Mouse (Mus musculus): Measurements from ENCODE around the gene 4930452B06Rik. TPM values are rescaled to one million over a fixed set of nuclear protein-coding genes. Genes with fewer than 3 reads are reported as not detected.
A peak's percentile ranks its signal among the peaks of the same experiment; 100 is the strongest.

The 4930452B06Rik gene
- polyA plus RNA-seq, 1 experiment from 2014 or later: 12.1 TPM

DNA sequence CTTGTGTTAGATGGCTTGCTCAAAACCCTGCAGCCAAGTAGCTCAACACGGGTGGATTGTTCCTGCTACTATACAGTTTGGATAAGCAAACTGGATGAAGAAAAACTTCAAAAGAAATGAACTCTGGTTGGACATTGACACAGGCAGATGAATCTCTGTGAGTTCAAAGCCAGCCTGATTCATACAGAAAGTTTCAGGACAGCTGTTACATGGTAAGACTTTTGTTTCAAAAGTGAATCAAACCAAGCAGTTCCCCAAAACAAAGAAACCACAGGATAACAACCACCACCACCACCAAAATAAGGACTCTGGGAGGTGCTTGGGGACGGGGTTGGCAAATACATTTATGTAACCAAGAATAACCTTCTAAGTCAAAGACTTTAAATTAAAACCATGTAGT is 193.2 kb downstream of the 4930452B06Rik start:
- H3K36me3 ChIP-seq (replicated peaks): no peaks in the 10 kb centered on the region
- no peak overlapping the region for H3K4me3 ChIP-seq
- no peak for DNase-seq (ENCODE audit: extremely low spot score, low spot score)
- H3K27ac ChIP-seq: no peak overlapping the region
- 86% methylated on average over 2 of the region's 2 CpGs for whole genome bisulfite sequencing
- H3K4me1 ChIP-seq: peaks cover 20% of the 10 kb centered on the region
- no peaks in the 10 kb centered on the region for H3K27me3 ChIP-seq (ENCODE audit: poor library complexity, severe bottlenecking)
- H3K9me3 ChIP-seq: no peaks in the 10 kb centered on the region

DNA sequence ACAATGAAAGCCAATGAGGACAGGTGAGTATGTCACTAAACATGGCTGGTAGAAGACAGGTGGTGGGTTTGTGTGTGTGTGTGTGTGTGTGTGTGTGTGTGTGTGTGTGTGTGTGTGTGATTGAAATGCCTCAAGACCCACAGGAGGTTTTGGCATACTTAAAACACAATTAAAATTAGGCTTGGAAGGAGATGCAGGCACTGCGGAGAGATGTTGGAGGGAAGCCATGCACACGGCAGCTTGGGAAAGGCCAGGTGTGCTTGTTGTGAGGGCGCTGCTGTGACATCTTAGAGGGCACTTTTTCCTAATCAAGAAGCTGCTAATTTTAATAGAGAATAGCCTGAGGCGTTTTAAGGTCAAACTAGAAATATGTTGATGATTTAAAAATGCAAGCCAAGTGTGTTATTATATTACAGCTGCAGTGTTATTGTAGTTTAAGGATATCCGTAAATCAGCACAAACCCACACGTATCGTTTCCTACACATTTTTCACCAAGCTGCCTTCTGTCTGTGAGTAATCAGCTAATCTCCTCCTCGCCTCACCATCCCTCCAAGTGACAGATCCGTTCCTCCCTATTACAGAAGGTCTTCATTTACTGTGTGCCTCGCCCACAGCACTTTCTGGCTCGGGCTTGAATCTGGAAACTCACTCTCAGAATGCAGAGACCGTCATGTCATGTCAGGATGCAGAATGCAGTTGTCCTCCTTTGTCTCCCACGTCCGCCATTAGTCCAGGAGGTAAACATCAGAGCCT is 201.5 kb downstream of the 4930452B06Rik start:
- no peak overlapping the region for H3K4me3 ChIP-seq
- H3K27ac ChIP-seq: no peak overlapping the region
- no peaks in the 10 kb centered on the region for H3K27me3 ChIP-seq (ENCODE audit: poor library complexity, severe bottlenecking)
- DNase-seq (ENCODE audit: extremely low spot score, low spot score): no peak
- WGBS: 75% methylated on average over 14 of the region's 14 CpGs
- no peaks in the 10 kb centered on the region for H3K9me3 ChIP-seq
- no peaks in the 10 kb centered on the region for H3K36me3 ChIP-seq (replicated peaks)
- H3K4me1 ChIP-seq: peaks cover 15% of the 10 kb centered on the region

DNA sequence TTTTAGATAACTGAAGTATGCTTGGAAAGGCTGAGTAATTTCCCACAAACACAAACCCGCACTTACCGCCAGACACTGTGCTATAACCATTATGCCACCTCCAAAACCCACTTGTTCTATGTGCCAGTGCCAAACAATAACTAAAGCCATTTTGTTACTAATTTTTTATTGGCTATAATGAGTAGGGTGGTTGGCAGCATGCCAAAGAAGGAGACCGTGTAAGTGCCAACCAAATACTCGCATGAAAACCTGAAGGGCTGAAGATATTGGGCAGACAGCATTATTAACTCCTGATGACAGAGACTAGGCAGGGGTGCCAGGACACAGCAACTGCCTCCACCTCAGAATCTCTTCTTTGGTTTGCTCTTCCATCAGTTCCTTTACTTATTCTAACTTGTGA is 203.1 kb downstream of the 4930452B06Rik start:
- no peaks in the 10 kb centered on the region for H3K36me3 ChIP-seq (replicated peaks)
- peaks cover 11% of the 10 kb centered on the region for H3K4me1 ChIP-seq
- H3K4me3 ChIP-seq: no peak overlapping the region
- no peaks in the 10 kb centered on the region for H3K9me3 ChIP-seq
- DNase-seq (ENCODE audit: extremely low spot score, low spot score): no peak
- no peak overlapping the region for H3K27ac ChIP-seq
- H3K27me3 ChIP-seq (ENCODE audit: poor library complexity, severe bottlenecking): no peaks in the 10 kb centered on the region
- 94% methylated on average over 4 of the region's 4 CpGs for WGBS

DNA sequence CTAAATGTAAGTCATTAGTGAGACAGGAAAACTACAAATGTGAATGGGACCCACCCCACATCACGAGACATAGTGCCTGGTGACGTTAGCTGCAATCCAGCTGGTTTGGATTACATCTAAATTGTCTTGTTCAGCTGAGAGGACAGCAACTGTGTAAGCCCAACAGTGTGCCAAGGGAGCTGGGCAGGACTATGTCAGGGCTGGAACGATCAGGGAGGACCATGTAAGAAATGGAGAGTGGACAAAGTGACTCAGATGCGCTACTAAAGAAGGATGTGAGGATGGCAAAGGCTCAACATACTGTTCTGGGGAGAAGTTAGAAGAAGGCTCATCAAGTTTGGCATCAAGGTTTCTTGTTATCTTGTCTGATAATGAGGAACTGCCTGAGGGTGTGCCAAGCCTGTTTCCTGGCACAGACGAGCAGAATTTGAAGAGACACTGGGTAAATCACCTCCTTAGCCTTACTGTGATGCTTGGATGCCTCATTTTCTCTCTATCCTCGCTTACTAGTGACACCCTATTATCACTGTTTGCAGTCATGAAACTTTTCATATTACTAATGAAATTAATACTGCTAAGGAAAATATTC is 203.6 kb downstream of the 4930452B06Rik start:
- WGBS: 78% methylated on average over 6 of the region's 6 CpGs

DNA sequence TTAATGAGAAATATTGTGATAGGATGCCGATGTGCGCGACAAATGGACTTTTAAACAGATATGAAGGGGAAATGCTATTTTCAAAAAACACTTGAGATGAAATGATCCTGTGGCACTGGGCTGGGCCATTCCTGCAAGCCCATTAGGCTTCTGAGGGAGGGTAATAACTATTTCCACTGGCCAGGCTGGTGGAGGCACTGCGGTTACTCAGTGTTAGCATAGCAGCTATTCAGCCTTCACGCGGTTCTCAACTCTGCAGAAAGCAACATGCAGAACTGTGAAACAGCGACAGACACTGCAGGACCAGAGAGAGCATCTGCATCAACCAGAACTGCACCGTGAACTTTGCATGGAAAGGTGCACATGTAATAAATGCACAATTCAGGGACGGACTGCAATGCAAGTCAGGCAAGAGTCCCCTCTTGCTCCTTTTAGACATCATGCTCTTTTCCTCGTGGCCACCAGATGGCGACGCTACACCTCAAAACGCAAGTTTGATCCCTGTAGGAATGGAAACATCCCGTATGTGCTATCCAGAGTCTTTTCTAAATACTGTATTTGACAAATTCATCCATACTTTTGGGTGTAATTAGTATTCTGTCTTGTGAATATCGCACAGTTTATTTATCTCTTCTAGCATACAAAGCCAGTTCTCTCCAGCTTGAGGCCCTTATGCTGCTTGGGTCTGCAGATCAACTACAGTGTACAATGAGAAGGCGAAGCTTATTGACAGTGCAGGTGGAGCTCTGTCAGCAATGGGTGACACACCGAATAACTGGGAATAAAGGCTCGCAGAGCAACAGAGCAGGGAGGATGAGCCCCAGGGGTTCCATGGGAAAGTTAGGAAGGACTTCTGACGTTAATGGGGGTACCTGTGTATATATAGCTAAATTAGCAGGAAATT is 205.6 kb downstream of the 4930452B06Rik start:
- H3K27ac ChIP-seq: no peak overlapping the region
- H3K4me1 ChIP-seq: peaks cover 6% of the 10 kb centered on the region; the same call in 1 of the 2 replicates
- H3K27me3 ChIP-seq (ENCODE audit: poor library complexity, severe bottlenecking): no peaks in the 10 kb centered on the region
- peak; percentile 59 for DNase-seq (ENCODE audit: extremely low spot score, low spot score)
- no peaks in the 10 kb centered on the region for H3K36me3 ChIP-seq (replicated peaks)
- no peaks in the 10 kb centered on the region for H3K9me3 ChIP-seq
- no peak overlapping the region for H3K4me3 ChIP-seq
- WGBS: 42% methylated on average over 19 of the region's 19 CpGs

More for the DNA sequence above, 203.6 kb downstream of the 4930452B06Rik start:
- Histone ChIP-seq H3K27ac (no peak overlapping the region), H3K27me3 (ENCODE audit: poor library complexity, severe bottlenecking) (no peaks in the 10 kb centered on the region), H3K4me3 (no peak overlapping the region), H3K36me3 (replicated peaks) (no peaks in the 10 kb centered on the region), H3K9me3 (no peaks in the 10 kb centered on the region), H3K4me1 (peaks cover 9% of the 10 kb centered on the region; the same call in 1 of the 2 replicates)
- no peak for DNase-seq (ENCODE audit: extremely low spot score, low spot score)

DNA sequence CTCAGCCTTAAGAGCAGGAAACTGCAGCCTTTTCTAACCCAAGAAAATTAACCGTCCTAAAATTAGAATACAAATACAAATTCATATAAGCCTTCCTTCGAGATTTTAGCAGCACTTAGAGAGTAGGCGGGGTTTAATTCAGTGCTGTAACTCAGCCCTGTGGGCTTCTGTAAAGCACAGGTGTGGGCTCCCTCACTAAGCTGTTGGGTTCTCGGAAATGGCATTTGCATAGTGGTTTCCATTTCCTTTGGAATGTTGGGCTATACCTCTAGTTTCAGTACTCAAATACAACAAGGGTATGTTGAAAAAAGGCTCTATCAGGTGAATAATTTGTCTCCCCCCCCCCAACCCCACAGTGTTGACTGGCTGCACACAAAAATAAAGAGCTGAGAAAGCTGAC is 206.3 kb downstream of the 4930452B06Rik start:
- Histone ChIP-seq H3K27ac (no peak overlapping the region), H3K36me3 (replicated peaks) (no peaks in the 10 kb centered on the region), H3K9me3 (no peaks in the 10 kb centered on the region), H3K4me1 (peaks cover 2% of the 10 kb centered on the region; the same call in 1 of the 2 replicates), H3K4me3 (no peak overlapping the region), H3K27me3 (ENCODE audit: poor library complexity, severe bottlenecking) (no peaks in the 10 kb centered on the region)
- whole genome bisulfite sequencing: 76% methylated on average over 4 of the region's 4 CpGs
- DNase-seq (ENCODE audit: extremely low spot score, low spot score): no peak

DNA sequence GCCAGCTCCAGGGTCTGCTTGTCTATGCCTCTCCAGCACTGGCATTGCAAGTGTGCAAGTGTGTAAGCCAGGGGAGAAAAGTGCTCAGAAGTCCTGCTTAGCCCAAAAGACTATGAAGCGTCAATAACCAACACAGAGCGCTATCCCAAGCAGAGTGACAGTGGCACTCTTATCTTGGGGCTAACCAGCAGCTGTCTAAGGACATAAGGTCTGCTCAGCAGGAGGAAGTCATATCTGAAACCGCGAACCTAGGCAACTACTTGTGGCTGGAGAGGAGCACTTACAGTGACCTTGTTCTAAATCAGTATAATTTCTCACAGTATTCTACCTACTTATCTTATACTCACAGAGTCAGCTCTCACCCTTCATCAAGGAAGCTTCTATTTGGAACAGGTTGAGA is 214.9 kb downstream of the 4930452B06Rik start:
- Histone ChIP-seq H3K27me3 (ENCODE audit: poor library complexity, severe bottlenecking) (no peaks in the 10 kb centered on the region), H3K4me1 (no peaks in the 10 kb centered on the region), H3K27ac (no peak overlapping the region), H3K36me3 (replicated peaks) (no peaks in the 10 kb centered on the region), H3K9me3 (no peaks in the 10 kb centered on the region), H3K4me3 (no peak overlapping the region)
- DNase-seq (ENCODE audit: extremely low spot score, low spot score): no peak
- WGBS: 86% methylated on average over 4 of the region's 4 CpGs

- Histone ChIP-seq H3K36me3 (replicated peaks) (no peaks in the 10 kb centered on the region), H3K4me1 (no peaks in the 10 kb centered on the region), H3K4me3 (no peak overlapping the region), H3K27ac (no peak overlapping the region), H3K9me3 (no peaks in the 10 kb centered on the region), H3K27me3 (ENCODE audit: poor library complexity, severe bottlenecking) (no peaks in the 10 kb centered on the region)
- WGBS: 93% methylated on average over 6 of the region's 6 CpGs
- DNase-seq (ENCODE audit: extremely low spot score, low spot score): no peak
Observed at GRCm38 (mm10) chr14:8450342-8450741, 215.7 kb downstream of the 4930452B06Rik start.

GRCm38 (mm10) chr14:8449299-8449698 is 216.7 kb downstream of the 4930452B06Rik start:
- DNase-seq (ENCODE audit: extremely low spot score, low spot score): no peak
- H3K4me1 ChIP-seq: no peaks in the 10 kb centered on the region
- no peaks in the 10 kb centered on the region for H3K9me3 ChIP-seq
- H3K4me3 ChIP-seq: no peak overlapping the region
- no peaks in the 10 kb centered on the region for H3K27me3 ChIP-seq (ENCODE audit: poor library complexity, severe bottlenecking)
- H3K36me3 ChIP-seq (replicated peaks): no peaks in the 10 kb centered on the region
- H3K27ac ChIP-seq: no peak overlapping the region

DNA sequence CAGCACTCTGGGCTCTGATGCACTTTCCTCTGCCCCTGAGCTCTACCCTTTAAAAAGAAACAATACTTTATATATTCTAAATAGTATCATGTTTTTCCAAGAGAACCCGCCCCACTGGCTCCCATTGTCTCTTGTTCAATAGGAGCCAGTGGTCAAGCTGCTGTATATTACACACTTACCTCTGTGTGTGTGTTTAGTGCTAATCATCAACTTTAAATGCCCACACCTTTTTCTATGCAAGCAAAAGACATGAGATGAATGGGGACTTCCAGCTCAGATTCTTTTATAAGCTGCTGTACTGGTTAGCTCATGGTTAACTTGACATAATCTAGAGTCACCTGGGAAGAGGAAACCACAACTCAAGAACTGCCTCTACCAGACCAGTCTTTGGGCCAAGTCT is 218.7 kb downstream of the 4930452B06Rik start:
- no peaks in the 10 kb centered on the region for H3K4me1 ChIP-seq
- no peaks in the 10 kb centered on the region for H3K9me3 ChIP-seq
- no peak overlapping the region for H3K4me3 ChIP-seq
- no peak for DNase-seq (ENCODE audit: extremely low spot score, low spot score)
- no peaks in the 10 kb centered on the region for H3K27me3 ChIP-seq (ENCODE audit: poor library complexity, severe bottlenecking)
- no peaks in the 10 kb centered on the region for H3K36me3 ChIP-seq (replicated peaks)
- 95% methylated on average over 1 of the region's 1 CpGs for WGBS
- no peak overlapping the region for H3K27ac ChIP-seq

DNA sequence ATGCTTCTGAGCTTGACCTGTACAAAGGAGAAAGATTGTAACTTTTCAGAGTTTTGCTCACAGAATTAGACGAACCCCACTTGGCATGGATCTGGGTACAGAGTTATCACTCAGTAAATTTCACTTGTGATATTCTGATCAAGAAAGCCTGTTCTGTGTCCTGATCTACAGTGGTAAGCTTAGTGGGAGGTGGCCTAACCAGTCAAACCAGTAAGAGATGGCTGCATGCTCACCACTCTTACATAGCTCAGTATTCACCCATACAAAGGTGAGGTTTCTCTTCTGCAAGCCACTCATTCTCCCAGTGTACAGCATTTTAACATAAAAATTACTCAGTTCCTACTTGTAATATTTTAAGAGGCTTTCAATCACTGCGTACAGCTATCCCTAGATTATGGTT is 221.7 kb downstream of the 4930452B06Rik start:
- no peaks in the 10 kb centered on the region for H3K27me3 ChIP-seq (ENCODE audit: poor library complexity, severe bottlenecking)
- no peak overlapping the region for H3K4me3 ChIP-seq
- no peak overlapping the region for H3K27ac ChIP-seq
- H3K9me3 ChIP-seq: no peaks in the 10 kb centered on the region
- no peaks in the 10 kb centered on the region for H3K4me1 ChIP-seq
- 89% methylated on average over 2 of the region's 2 CpGs for WGBS
- H3K36me3 ChIP-seq (replicated peaks): no peaks in the 10 kb centered on the region
- no peak for DNase-seq (ENCODE audit: extremely low spot score, low spot score)

DNA sequence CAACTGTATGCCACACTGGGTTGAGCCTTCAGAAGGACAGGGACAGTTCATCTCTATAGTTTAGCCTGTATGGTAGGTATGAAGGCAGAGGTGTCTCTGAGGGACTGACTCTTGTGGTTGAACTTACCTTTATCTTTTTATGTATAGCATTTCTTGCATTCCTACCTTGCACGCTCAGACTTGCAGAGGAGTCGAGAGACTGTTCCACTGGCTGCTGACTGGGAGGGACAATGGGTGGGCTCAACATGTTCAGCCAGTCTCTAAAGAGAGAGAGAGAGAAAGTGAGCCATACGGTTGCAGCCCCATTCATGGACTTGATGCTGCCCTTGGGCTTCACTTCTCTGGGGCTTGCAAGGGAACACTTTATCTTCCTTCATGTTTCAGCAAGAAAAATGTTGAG is 223.3 kb downstream of the 4930452B06Rik start:
- DNase-seq (ENCODE audit: extremely low spot score, low spot score): no peak
- WGBS: 79% methylated on average over 3 of the region's 3 CpGs
- Histone ChIP-seq H3K36me3 (replicated peaks) (no peaks in the 10 kb centered on the region), H3K4me1 (no peaks in the 10 kb centered on the region), H3K27me3 (ENCODE audit: poor library complexity, severe bottlenecking) (no peaks in the 10 kb centered on the region), H3K4me3 (no peak overlapping the region), H3K27ac (no peak overlapping the region), H3K9me3 (no peaks in the 10 kb centered on the region)

DNA sequence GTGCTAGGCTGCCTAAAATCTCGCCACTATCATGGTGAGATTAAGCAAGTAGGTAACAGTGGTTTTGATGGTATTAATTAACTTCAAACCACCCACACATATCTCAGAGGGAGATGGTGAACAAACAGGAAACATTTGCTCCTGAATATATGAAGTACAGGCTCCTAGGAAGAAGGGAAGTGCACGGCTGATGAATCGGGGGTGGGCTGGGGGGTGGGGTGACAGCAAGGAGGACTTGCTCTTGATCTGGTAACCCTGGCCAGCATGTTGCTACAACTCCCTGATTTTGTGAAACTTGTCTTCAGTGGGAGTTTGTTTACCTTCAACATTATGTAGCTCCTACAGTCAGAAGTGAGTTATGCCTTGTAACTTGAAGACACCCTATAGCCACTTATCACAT is 224.4 kb downstream of the 4930452B06Rik start:
- 81% methylated on average over 3 of the region's 3 CpGs for WGBS
- Histone ChIP-seq H3K4me1 (no peaks in the 10 kb centered on the region), H3K4me3 (no peak overlapping the region), H3K9me3 (no peaks in the 10 kb centered on the region), H3K36me3 (replicated peaks) (no peaks in the 10 kb centered on the region), H3K27me3 (ENCODE audit: poor library complexity, severe bottlenecking) (no peaks in the 10 kb centered on the region), H3K27ac (no peak overlapping the region)
- DNase-seq (ENCODE audit: extremely low spot score, low spot score): no peak

Measured in forebrain, embryonic 10.5 days (tissue).